ENCODE assay signal across 24 mouse cellular contexts in genomic region chr3:84638858-84639257, GRCm38 (mm10). TPM values are rescaled to one million over a fixed set of nuclear protein-coding genes. Genes with fewer than 3 reads are reported as not detected.
DNase-seq lines count a peak whose midpoint lies in the region; ATAC-seq and TF ChIP-seq lines count a peak whose summit lies in the region.
"Had no signal": no experiment of that assay in that cellular context is flagged by ENCODE, and none has a peak within 500 bp of the region (broad histone marks: within the 10 kb centered on the region; RNA-seq: fewer than 3 reads in every experiment).

No protein-coding gene starts in this region.

- no peak for DNase-seq in heart, postnatal 0 days (ENCODE audit: low spot score)
- DNase-seq in heart, postnatal 36 days: no peak
- no peak for DNase-seq in adrenal gland, adult 2 months
- DNase-seq: cerebellum, postnatal 10 days; embryo, embryonic 11 days; gastrocnemius, postnatal 25 days; heart, postnatal 10 days; kidney, adult 18-20 months; layer of hippocampus, postnatal 36 days; liver, embryonic 13.5 days; lung, embryonic 14.5 days; lung, postnatal 36 days; retina, postnatal 1 day had no signal

- H3K4me2 ChIP-seq in heart, postnatal 0 days (ENCODE audit: low read depth, low read length): no peak overlapping the region
- H3K4me2 ChIP-seq in stomach, embryonic 14.5 days (replicated peaks; ENCODE audit: low read depth, low read length): no peak overlapping the region
- H3K4me2 ChIP-seq: hindbrain, embryonic 15.5 days; limb, embryonic 13.5 days; liver, embryonic 13.5 days; lung, embryonic 14.5 days; midbrain, embryonic 11.5 days had no signal

- no peak for TF ChIP-seq EP300 in heart, postnatal 0 days (IDR thresholded peaks at IDR 0.05; ENCODE audit: low read depth)
- peak; percentile 99 for TF ChIP-seq EP300 in ES-Bruce4 (IDR thresholded peaks at IDR 0.05; ENCODE audit: insufficient read depth, low read depth, low read length)

- 81% methylated on average over 4 of the region's 4 CpGs for WGBS in heart, postnatal 0 days
- WGBS in stomach, embryonic 14.5 days: 65% methylated on average over 4 of the region's 4 CpGs

- intact Hi-C loops in heart, postnatal 36 days (cut with DNase I): no loop called here

- no peak overlapping the region for H3K4me3 ChIP-seq in heart, postnatal 0 days (ENCODE audit: low read depth, low read length)
- no peak overlapping the region for H3K4me3 ChIP-seq in ES-Bruce4 (ENCODE audit: low read depth, low read length)
- H3K4me3 ChIP-seq in bone marrow macrophage, adult 2 months (ENCODE audit: insufficient read depth, low read length): no peak overlapping the region
- no peak overlapping the region for H3K4me3 ChIP-seq in stomach, embryonic 14.5 days (ENCODE audit: low read depth, low read length)
- H3K4me3 ChIP-seq: hindbrain, embryonic 15.5 days; layer of hippocampus, adult 2 months; limb, embryonic 13.5 days; liver, embryonic 13.5 days had no signal

- no peaks in the 10 kb centered on the region for H3K9me3 ChIP-seq in heart, postnatal 0 days (replicated peaks; ENCODE audit: control insufficient read depth, low read length)
- H3K9me3 ChIP-seq in ES-Bruce4 (replicated peaks; ENCODE audit: control insufficient read depth, insufficient read depth, low read length, poor library complexity, severe bottlenecking): no peaks in the 10 kb centered on the region
- H3K9me3 ChIP-seq in stomach, embryonic 14.5 days (ENCODE audit: control insufficient read depth, low read depth, low read length): no peaks in the 10 kb centered on the region
- H3K9me3 ChIP-seq: G1E; hindbrain, embryonic 15.5 days; limb, embryonic 13.5 days; liver, embryonic 13.5 days had no signal

- H3K27ac ChIP-seq in heart, postnatal 0 days (ENCODE audit: low read depth): peak overlapping the region; percentile 61; the same call in 1 of the 2 replicates
- peak overlapping the region; percentile 48 for H3K27ac ChIP-seq in ES-Bruce4 (ENCODE audit: insufficient read depth, low read length)
- peak overlapping the region; percentile 92; the same call in 1 of the 2 replicates for H3K27ac ChIP-seq in bone marrow macrophage, adult 2 months (ENCODE audit: insufficient read depth, low read depth, low read length)
- 0 out of 2 replicates have a peak overlapping the region, but pooled peaks have one; percentile 6 for H3K27ac ChIP-seq in stomach, embryonic 14.5 days (ENCODE audit: low read length)
- H3K27ac ChIP-seq: hindbrain, embryonic 15.5 days; layer of hippocampus, adult 2 months; limb, embryonic 13.5 days; liver, embryonic 13.5 days had no signal

- peaks cover 24% of the 10 kb centered on the region for H3K4me1 ChIP-seq in heart, postnatal 0 days (ENCODE audit: control insufficient read depth, insufficient read depth)
- H3K4me1 ChIP-seq in ES-Bruce4 (ENCODE audit: control insufficient read depth, insufficient read depth, low read length): peaks cover 4% of the 10 kb centered on the region
- H3K4me1 ChIP-seq in bone marrow macrophage, adult 2 months (ENCODE audit: control insufficient read depth, insufficient read depth, low read length): peaks cover 41% of the 10 kb centered on the region
- H3K4me1 ChIP-seq in stomach, embryonic 14.5 days (ENCODE audit: control insufficient read depth, insufficient read depth, low read length): no peaks in the 10 kb centered on the region; the same call in 1 of the 2 replicates
- H3K4me1 ChIP-seq: limb, embryonic 13.5 days had no signal

- TF ChIP-seq POLR2A in ES-Bruce4 (IDR thresholded peaks at IDR 0.05; ENCODE audit: insufficient read depth, low read length): no peak
- TF ChIP-seq POLR2A in bone marrow macrophage, adult 2 months (IDR thresholded peaks at IDR 0.05; ENCODE audit: borderline replicate concordance, low read depth, low read length): no peak

- H3K27me3 ChIP-seq in heart, postnatal 0 days (ENCODE audit: control insufficient read depth, insufficient read depth, low read length): no peaks in the 10 kb centered on the region
- no peaks in the 10 kb centered on the region for H3K27me3 ChIP-seq in ES-Bruce4 (ENCODE audit: control insufficient read depth, insufficient read depth, low read length, poor library complexity, severe bottlenecking)
- H3K27me3 ChIP-seq in stomach, embryonic 14.5 days (ENCODE audit: control insufficient read depth, insufficient read depth, low read length): no peaks in the 10 kb centered on the region
- H3K27me3 ChIP-seq: hindbrain, embryonic 15.5 days; limb, embryonic 13.5 days; liver, embryonic 13.5 days had no signal

- no peak for TF ChIP-seq CTCF in heart, postnatal 0 days (IDR thresholded peaks at IDR 0.05; ENCODE audit: low read depth)
- TF ChIP-seq CTCF in ES-Bruce4 (IDR thresholded peaks at IDR 0.05; ENCODE audit: low read depth, low read length): no peak
- TF ChIP-seq CTCF in bone marrow macrophage, adult 2 months (IDR thresholded peaks at IDR 0.05; ENCODE audit: low read depth, low read length): no peak

- no peaks in the 10 kb centered on the region for H3K36me3 ChIP-seq in heart, postnatal 0 days (replicated peaks; ENCODE audit: control insufficient read depth, insufficient read depth, low read length)
- no peaks in the 10 kb centered on the region for H3K36me3 ChIP-seq in ES-Bruce4 (ENCODE audit: control insufficient read depth, insufficient read depth, low read length, poor library complexity, severe bottlenecking)
- no peaks in the 10 kb centered on the region for H3K36me3 ChIP-seq in stomach, embryonic 14.5 days (ENCODE audit: control insufficient read depth, insufficient read depth, low read length)
- H3K36me3 ChIP-seq: G1E; hindbrain, embryonic 15.5 days; limb, embryonic 13.5 days; liver, embryonic 13.5 days had no signal

- no peak overlapping the region for H3K9ac ChIP-seq in heart, postnatal 0 days (replicated peaks; ENCODE audit: low read depth, low read length)
- no peak overlapping the region for H3K9ac ChIP-seq in ES-Bruce4 (ENCODE audit: low read depth, poor library complexity, severe bottlenecking)
- H3K9ac ChIP-seq in stomach, embryonic 14.5 days (replicated peaks; ENCODE audit: low read depth, low read length): no peak overlapping the region
- H3K9ac ChIP-seq: hindbrain, embryonic 15.5 days; limb, embryonic 13.5 days; liver, embryonic 13.5 days; lung, embryonic 14.5 days had no signal

- ATAC-seq in heart, postnatal 0 days (ENCODE audit: insufficient read depth, low read depth): no peak
- peak; percentile 75 for ATAC-seq in stomach, embryonic 14.5 days (ENCODE audit: insufficient number of reproducible peaks, insufficient read depth, low FRiP score, low read depth)
- ATAC-seq in CD4-positive, CD25-positive, alpha-beta regulatory T cell, adult 4 months: no peak
- ATAC-seq: forebrain, embryonic 16.5 days had no signal

RNA-seq across cellular contexts. Expression of gene Tmem154, which starts 27.1 kb away (rescaled TPM):
- 0.57 and 1.7 TPM in 2 replicates for total RNA-seq in heart, postnatal 0 days (2014; rRNA removed; ENCODE audit: low replicate concordance)
- polyA plus RNA-seq in heart, postnatal 0 days (2015; fragmentation: Nextera tagmentation; extraction: Ambion mirVana): 0.89 and 1.2 TPM in 2 replicates
- total RNA-seq in heart, postnatal 36 days (2021): 1 to 10 TPM; 1.6 to 2.6 TPM
- 3.2 and 3.9 TPM in 2 replicates for polyA plus RNA-seq in ES-Bruce4 (2011; ENCODE audit: insufficient read depth, insufficient read length, low read depth, missing spikeins)
- 5.4 and 5.9 TPM in 2 replicates for polyA plus RNA-seq in bone marrow macrophage, adult 2 months (2012; ENCODE audit: insufficient read depth, insufficient read length, missing spikeins)
- 2.8 and 4.1 TPM in 2 replicates for polyA plus RNA-seq in stomach, embryonic 14.5 days (2014; fragmentation: Nextera tagmentation; extraction: Ambion mirVana)
- 100 to 1,000 TPM; 140 to 141 TPM for polyA plus RNA-seq in CD4-positive, CD25-positive, alpha-beta regulatory T cell, adult 4 months (2017; shearing (Covaris generic))
- 1 to 10 TPM; 3.8 to 3.9 TPM for total RNA-seq in adrenal gland, adult 2 months (2021)
- 0.96 and 1.1 TPM in 2 replicates for polyA plus RNA-seq in adrenal gland, adult 2 months (2012; rRNA removed)

RNA-seq across cellular contexts. Expression of gene Tigd4, which starts 45.5 kb away (rescaled TPM):
- total RNA-seq in heart, postnatal 0 days (2014; rRNA removed; ENCODE audit: low replicate concordance): 0.15 and 1.3 TPM in 2 replicates
- polyA plus RNA-seq in heart, postnatal 0 days (2015; fragmentation: Nextera tagmentation; extraction: Ambion mirVana): 0.29 and 0.34 TPM in 2 replicates
- total RNA-seq in heart, postnatal 36 days (2021): under 1 TPM in 1 of 2 experiments, not detected in 1; 0.08 TPM
- polyA plus RNA-seq in ES-Bruce4 (2011; ENCODE audit: insufficient read depth, insufficient read length, low read depth, missing spikeins): not detected in 2 replicates
- not detected in 2 replicates for polyA plus RNA-seq in bone marrow macrophage, adult 2 months (2012; ENCODE audit: insufficient read depth, insufficient read length, missing spikeins)
- 0.11 and 0.23 TPM in 2 replicates for polyA plus RNA-seq in stomach, embryonic 14.5 days (2014; fragmentation: Nextera tagmentation; extraction: Ambion mirVana)
- not detected for polyA plus RNA-seq in CD4-positive, CD25-positive, alpha-beta regulatory T cell, adult 4 months (2017; shearing (Covaris generic))
- not detected for total RNA-seq in adrenal gland, adult 2 months (2021)
- not detected in 2 replicates for polyA plus RNA-seq in adrenal gland, adult 2 months (2012; rRNA removed)
- total RNA-seq: layer of hippocampus, postnatal 36 days; left cerebral cortex, postnatal 14 days had no signal
- polyA plus RNA-seq: G1E; hindbrain, embryonic 15.5 days; midbrain, embryonic 11.5 days had no signal

RNA-seq across cellular contexts. Expression of gene Arfip1, which starts 56.4 kb away (rescaled TPM):
- 10.9 and 45.6 TPM in 2 replicates for total RNA-seq in heart, postnatal 0 days (2014; rRNA removed; ENCODE audit: low replicate concordance)
- polyA plus RNA-seq in heart, postnatal 0 days (2015; fragmentation: Nextera tagmentation; extraction: Ambion mirVana): 41.0 and 42.1 TPM in 2 replicates
- total RNA-seq in heart, postnatal 36 days (2021): 10 to 100 TPM; 13.8 to 19.5 TPM
- 32.9 and 34.4 TPM in 2 replicates for polyA plus RNA-seq in ES-Bruce4 (2011; ENCODE audit: insufficient read depth, insufficient read length, low read depth, missing spikeins)
- polyA plus RNA-seq in bone marrow macrophage, adult 2 months (2012; ENCODE audit: insufficient read depth, insufficient read length, missing spikeins): 38.8 and 48.7 TPM in 2 replicates
- polyA plus RNA-seq in stomach, embryonic 14.5 days (2014; fragmentation: Nextera tagmentation; extraction: Ambion mirVana): 57.5 and 66.6 TPM in 2 replicates
- 10 to 100 TPM; 37.0 to 40.9 TPM for polyA plus RNA-seq in CD4-positive, CD25-positive, alpha-beta regulatory T cell, adult 4 months (2017; shearing (Covaris generic))
- total RNA-seq in adrenal gland, adult 2 months (2021): 10 to 100 TPM; 50.7 to 52.1 TPM
- polyA plus RNA-seq in adrenal gland, adult 2 months (2012; rRNA removed): 4.3 and 6.3 TPM in 2 replicates

Comparison
In these comparisons a context has a peak if more than half of its experiments do, and no peak if none do; other contexts are left out.
1. H3K27ac ChIP-seq: peak in every context shown above with its lines; median percentile 92 in bone marrow macrophage, adult 2 months; 61 in heart, postnatal 0 days; 48 in ES-Bruce4; 6 in stomach, embryonic 14.5 days.
2. RNA of gene Tmem154, which starts 27.1 kb away (polyA plus RNA-seq): 140 to 141 TPM in CD4-positive, CD25-positive, alpha-beta regulatory T cell, adult 4 months; 5.4 to 5.9 TPM in bone marrow macrophage, adult 2 months, 3.2 to 3.9 TPM in ES-Bruce4, 2.8 to 4.1 TPM in stomach, embryonic 14.5 days, 0.89 to 1.2 TPM in heart, postnatal 0 days and 0.96 to 1.1 TPM in adrenal gland, adult 2 months; every median in the first group is over 10 times any median in the second.